Mouse (Mus musculus): Measurements from ENCODE around the gene Acsf2.

The Acsf2 gene

GRCm38 (mm10) chr11:94598437-94599120 lies 3.1 kb downstream of the Acsf2 start:
- DNase-seq (ENCODE audit: low read depth, low spot score) = no peak

DNA sequence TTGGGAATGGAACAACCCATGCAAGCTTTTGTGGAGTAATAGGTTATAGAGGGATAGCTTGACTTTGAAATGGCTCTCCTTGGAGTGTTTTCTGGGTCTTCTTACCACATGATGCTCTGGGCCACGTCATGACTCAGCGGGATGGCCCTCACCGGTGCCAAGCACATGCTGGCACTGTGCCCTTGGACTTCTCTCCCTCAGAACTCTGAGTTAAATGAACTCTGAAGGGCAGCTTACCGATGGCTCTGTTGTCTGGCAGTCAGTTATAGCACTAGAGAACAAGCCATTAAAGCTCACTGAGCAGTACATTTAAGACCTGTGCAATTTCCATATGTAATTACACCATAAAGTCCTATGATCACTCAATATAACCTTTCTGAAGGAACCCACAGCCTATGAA lies 4.4 kb downstream of the Acsf2 start:
- DNase-seq (ENCODE audit: low read depth, low spot score) = peak; percentile 37

DNA sequence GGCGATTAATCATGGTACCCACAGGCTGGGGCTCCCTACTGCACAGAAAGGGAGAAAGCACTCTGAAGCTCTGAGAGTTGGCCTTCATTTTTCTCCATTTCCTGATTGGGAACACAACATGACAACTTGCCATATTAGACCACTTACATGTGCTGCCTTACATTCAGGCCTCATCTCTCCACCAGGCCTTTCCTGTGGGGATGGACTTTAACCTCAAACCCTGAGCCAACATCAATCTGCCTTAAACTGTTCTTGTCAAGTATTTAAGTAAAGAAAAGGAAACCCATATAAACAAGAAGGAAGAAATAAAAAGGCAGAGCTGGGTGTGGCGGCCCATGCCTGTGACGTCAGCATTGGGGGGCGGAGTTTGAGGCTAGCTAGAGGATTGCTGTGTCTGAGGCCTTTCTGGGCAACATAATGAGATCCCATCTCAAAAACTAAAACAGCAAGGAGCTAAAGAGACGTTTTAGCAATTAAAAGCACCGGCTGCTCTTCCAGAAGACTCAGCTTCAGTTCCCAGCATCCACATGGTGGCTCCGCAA lies 5.3 kb downstream of the Acsf2 start:
- no peak for DNase-seq (ENCODE audit: low read depth, low spot score)

DNA sequence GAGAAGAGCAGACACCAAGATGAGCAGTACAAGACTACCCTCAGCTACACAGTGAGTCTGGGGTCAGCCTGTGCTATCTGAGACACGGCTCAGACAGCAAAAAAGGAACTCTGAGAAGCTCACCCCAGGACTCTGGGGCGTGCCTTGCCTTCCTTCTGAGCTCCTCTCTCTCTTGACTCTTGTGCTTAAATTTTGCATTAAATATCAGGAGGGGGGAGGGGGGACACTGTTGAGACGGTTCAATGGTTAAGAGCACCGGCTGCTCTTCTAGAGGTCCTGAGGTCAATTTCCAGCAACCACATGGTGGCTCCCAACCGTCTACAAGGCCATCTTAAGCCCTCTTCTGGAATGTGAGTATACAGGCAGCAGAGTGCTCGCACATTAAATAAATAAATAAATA lies 14.2 kb downstream of the Acsf2 start:
- DNase-seq (ENCODE audit: low read depth, low spot score) = no peak

GRCm38 (mm10) chr11:94585091-94585490 lies 16.6 kb downstream of the Acsf2 start:
- DNase-seq (ENCODE audit: low read depth, low spot score) = no peak

DNA sequence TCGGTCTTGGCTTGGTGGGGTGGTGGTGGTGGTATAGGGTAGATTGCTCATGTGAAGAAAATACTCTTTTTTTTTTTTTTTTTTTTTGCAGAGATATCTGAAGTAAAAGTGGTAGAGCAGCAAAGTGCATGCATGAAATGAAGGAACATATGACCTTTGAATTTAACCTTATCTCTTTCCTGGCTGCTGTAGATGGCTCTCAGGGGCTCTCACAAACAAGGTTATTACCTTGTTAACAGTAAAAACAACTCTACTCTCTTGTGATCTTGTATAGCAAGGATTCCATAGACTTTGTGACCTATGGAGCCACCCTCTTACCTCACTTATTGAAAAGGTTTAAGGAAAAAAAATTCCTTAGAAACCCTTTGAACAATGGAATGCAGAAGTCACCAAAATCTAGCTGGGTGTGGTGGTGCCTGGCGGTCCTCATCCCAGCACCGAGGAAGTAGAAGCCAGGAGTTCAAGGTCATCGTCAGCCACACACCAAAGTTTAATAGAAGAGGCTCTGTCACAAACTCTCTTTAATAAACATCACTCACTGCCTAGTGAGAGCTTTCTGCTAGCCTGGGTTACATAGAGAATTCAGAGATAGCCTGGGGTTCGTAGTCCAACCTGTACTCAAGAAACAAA lies 21.4 kb downstream of the Acsf2 start:
- DNase-seq (ENCODE audit: low read depth, low spot score) = no peak

DNA sequence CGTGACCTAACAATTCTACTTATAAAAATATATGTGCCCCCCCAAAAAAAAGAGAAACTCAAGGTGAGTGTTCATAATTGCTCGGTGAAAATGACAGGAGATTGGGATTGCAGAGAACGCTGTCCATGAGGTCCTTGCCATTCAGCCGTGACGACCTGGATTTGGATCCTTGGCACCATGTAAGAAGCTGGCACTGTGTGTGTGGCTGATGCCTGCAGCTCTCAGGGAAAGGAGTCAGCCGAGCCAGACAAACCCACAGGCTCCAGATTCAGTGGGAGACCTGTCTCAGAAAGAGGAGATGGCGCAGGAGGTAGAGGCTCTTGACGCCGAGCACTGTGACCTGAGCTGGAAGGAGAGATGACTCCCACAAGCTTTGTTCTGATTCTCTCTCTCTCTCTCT lies 25.3 kb downstream of the Acsf2 start:
- DNase-seq (ENCODE audit: low read depth, low spot score) = no peak

- no peak for DNase-seq (ENCODE audit: low read depth, low spot score)
These were observed 26.6 kb downstream of the Acsf2 start for GRCm38 (mm10) chr11:94575036-94575435.

DNA sequence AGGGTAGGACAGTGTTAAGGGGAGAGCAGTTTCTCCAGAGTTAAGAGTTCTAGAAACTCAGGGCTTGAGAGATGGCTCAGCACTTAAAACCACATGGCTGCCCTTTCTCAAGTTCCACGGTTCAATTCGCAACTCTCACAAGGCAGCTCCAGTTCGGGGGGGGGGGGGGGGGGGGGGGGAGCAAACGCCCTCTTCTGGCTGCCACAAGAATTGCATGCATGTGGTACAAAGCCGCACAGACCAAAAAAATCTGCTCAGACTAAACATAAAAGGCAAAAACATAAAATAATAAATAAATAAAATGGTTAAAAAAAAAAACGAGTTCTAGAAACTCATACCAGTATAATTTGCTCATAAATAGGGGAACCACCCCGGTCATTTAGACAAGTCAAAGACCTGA lies 27.1 kb downstream of the Acsf2 start:
- DNase-seq (ENCODE audit: low read depth, low spot score) = no peak

DNA sequence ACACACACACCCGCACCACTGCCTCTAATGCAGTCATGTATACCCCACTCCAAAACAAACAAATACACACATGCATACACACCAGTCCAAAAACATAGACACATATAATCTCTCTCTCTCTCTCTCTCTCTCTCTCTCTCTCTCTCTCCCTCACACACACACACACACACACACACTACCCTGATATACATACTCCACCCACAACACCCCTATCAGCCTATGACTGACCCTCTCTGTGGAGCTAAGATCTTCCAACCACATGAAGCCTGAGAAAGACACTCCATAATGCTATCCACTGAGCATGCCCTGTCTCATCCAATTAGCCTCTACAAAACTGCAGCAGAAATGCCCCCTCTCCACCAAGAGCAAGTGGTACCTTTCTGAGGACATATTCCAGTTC lies 29.8 kb downstream of the Acsf2 start:
- DNase-seq (ENCODE audit: low read depth, low spot score) = no peak

GRCm38 (mm10) chr11:94570612-94571011 lies 31.1 kb downstream of the Acsf2 start:
- DNase-seq (ENCODE audit: low read depth, low spot score) = no peak

DNA sequence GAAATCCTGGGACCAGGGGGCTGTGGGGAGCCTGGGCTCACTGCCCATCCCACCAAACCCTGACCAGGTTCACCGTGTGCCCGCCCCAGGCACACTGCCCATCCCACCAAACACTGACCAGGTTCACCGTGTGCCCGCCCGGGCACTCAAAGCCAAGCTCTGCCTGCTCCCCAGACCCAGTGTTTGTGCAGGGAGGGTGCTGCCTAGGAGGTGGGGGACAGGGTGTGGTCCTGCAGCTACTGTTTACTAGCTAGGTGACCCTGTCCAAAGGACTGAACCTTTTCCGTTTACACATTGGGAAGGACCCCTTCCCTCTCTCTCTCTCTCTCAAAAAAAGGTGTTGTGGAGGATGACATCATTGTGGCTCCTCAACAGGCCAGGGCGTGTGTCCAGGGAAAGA lies 34.3 kb downstream of the Acsf2 start:
- DNase-seq (ENCODE audit: low read depth, low spot score) = no peak

DNA sequence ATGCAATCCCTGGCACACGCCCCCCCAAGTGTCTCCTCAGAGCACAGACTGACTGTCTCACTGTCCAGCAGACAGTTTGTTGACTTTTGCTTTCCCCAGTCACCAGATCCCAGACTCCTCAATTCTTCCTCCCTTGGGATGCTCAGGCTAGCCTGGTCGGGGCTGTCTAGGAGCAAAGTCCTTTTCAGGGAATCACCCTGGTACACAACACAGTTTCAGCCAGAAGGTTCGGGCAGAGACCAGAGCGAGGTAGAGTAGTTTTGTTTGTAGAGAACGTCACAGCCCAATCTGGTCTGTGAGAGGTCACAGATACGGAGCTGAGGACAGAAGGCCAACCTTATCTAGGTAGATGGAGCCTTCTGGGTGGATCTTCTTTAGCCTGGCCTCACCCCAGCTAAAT lies 35.1 kb downstream of the Acsf2 start:
- DNase-seq (ENCODE audit: low read depth, low spot score) = no peak

DNA sequence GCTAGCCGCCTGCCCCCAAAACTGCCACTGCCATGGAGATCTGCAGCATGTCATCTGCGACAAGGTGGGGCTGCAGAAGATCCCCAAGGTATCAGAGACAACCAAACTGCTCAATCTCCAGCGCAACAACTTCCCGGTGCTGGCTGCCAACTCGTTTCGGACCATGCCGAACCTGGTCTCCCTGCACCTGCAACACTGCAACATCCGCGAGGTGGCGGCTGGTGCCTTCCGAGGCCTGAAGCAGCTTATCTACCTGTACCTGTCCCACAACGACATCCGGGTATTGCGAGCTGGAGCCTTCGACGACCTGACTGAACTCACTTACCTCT lies 36.6 kb downstream of the Acsf2 start:
- DNase-seq (ENCODE audit: low read depth, low spot score) = no peak

DNA sequence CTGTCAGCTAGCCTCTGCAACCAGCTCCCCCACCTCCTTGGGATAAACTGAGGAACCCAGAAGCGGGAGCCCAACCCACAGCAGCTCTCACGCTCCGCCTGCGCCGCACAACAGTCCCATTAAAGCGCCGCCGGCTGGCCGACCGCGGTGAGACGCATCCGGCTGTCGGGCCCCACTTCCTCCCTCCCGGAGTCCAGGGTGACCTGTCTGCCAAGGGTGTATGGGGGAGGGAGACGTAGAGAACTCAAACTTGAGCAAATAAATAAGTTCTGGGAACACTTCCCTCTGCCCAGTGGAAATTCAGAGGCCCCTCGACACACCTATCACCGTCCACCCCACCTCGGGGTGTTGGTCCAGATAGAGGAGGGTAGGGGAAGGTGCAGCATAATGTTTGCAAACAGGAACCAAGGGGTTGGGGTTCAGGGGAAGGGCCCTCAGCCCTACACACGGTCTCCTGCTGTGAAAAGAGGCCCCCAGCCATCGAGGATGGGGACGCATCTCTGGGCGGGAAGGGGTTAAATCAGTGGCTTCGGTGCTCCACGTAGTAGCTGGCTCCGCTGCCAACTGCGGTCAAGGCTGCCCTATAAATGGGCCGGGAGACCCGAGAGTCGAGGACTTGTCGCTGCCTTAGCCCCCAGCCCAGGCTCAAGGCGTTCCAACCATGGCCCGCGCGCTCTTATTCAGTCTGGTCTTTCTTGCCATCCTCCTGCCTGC lies 37.1 kb downstream of the Acsf2 start, which contains the start of gene Chad:
Gene Chad (plus strand): TSS at position 611 of the 714 bp plus-strand sequence.
- no peak for DNase-seq (ENCODE audit: low read depth, low spot score)

DNA sequence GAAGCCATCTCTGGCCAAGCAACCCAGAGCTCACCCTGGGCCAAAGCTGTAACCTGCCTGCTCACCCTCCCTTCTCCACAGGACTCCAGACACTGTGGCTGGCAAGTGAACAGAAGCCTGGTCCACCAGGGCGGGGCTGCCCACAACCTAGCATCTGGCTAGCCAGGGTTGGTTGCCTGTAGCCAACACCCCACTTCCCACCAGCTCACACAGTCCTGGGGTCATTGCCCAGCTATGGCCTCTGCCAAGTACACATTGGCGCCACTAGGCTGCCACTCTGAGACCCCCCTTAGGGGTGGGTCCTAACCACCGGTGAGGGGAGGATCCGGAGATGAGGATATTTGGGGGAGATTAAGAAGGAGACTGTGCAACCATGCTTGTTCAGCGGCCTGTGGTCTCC lies 37.9 kb downstream of the Acsf2 start:
- DNase-seq (ENCODE audit: low read depth, low spot score) = no peak

- no peak for DNase-seq (ENCODE audit: low read depth, low spot score)
These were observed 38.3 kb downstream of the Acsf2 start for GRCm38 (mm10) chr11:94563383-94563782.

- DNase-seq (ENCODE audit: low read depth, low spot score) = no peak
These were observed 43.4 kb downstream of the Acsf2 start for GRCm38 (mm10) chr11:94558226-94558625.

GRCm38 (mm10) chr11:94550442-94550744 lies 51.3 kb downstream of the Acsf2 start:
- no peak for DNase-seq (ENCODE audit: low read depth, low spot score)

- no peak for DNase-seq (ENCODE audit: low read depth, low spot score)
These were observed 51.8 kb downstream of the Acsf2 start for GRCm38 (mm10) chr11:94549691-94550441.

DNA sequence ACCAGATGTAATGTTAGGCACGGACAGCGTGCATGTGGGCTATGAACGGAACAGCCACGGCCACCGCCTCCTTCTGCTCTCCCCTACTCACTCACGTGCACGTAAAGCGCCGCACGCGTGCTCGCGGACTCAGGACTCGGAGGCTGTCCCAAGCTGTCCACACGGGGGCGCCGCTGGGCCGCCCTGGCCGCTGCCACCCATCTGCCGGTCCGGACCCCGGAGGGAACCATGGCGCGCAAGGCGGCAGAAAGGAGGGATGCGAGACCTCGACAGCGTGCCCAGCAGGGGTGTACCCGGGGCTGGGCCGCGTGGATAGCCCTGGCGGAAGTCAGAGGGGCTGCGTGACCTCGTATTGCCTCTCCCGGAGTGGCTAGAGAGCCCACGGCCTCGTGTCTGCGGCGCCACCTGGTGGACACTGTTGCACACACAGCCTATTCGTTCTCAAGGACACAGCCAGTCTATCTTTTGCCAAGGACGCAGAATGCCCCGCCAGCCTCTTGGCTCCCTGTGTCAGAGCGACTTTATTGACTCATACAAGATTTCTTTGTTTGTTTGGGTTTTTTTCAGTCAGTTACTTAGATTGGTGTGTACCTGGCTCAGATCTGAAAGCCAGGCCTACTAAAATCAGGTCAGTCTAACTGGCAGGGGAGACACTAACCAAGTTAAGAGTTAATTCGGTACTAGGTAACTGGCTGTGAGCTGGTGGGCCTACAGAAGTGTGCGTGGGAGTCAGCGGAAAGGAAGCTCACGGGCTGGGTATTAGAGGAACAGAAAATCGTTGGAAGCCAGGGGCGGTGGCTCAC lies 52.6 kb downstream of the Acsf2 start, which contains the start of gene Rsad1:
Gene Rsad1 (minus strand): TSS at position 368 of the 803 bp plus-strand sequence.
- peak; percentile 94 for DNase-seq (ENCODE audit: low read depth, low spot score)
